Mouse (Mus musculus) lung, postnatal 0 days (tissue): ENCODE measurements at regions not wholly inside any gene's neighbourhood (a gene's known extent, or its start where the extent isn't known, plus 50 kb on each side); places are given as distances from the start of the nearest gene placed in this dataset.

ENCODE experiments used
- ATAC-seq: fragments of 200-750 bp; cut with Nextera tagmentation; 2 replicates; pipeline ENCODE4 v1.8.0; 2017; ENCODE audit warnings: moderate library complexity
- DNase-seq: peaks from one replicate; pipeline ENCODE4 v3.0.0-alpha.2; 2016; ENCODE audit warnings: low spot score
- H3K27ac ChIP-seq: fragments of 300-500 bp; sonication (generic); 2 replicates; pipeline ENCODE4 v1.5.1; 2014; ENCODE audit warnings: antibody characterized with exemption, mild to moderate bottlenecking, low read length, mixed read lengths
- H3K27me3 ChIP-seq: fragments of 300-500 bp; sonication (generic); replicated peaks from 2 replicates; pipeline ENCODE4 v1.6.1; 2014; ENCODE audit warnings: low read length, mixed read lengths; ENCODE audit not compliant: insufficient read depth
- H3K36me3 ChIP-seq: fragments of 300-500 bp; sonication (generic); 2 replicates; pipeline ENCODE4 v1.6.1; 2014; ENCODE audit warnings: low read length, mixed read lengths; ENCODE audit not compliant: insufficient read depth
- H3K4me1 ChIP-seq: fragments of 300-500 bp; sonication (generic); 2 replicates; pipeline ENCODE4 v1.6.1; 2014; ENCODE audit warnings: antibody characterized with exemption, low read depth, low read length, mixed read lengths; ENCODE audit not compliant: insufficient read depth
- H3K4me2 ChIP-seq: fragments of 300-500 bp; sonication (generic); replicated peaks from 2 replicates; pipeline ENCODE4 v1.6.1; 2014; ENCODE audit warnings: low read depth, mild to moderate bottlenecking, low read length, moderate library complexity, mixed read lengths
- H3K4me3 ChIP-seq: fragments of 300-500 bp; sonication (generic); 2 replicates; pipeline ENCODE4 v1.5.1; 2014; ENCODE audit warnings: low read depth, low read length
- H3K9ac ChIP-seq: fragments of 300-500 bp; sonication (generic); replicated peaks from 2 replicates; pipeline ENCODE4 v1.6.1; 2014; ENCODE audit warnings: low read depth, mild to moderate bottlenecking
- H3K9me3 ChIP-seq: fragments of 300-500 bp; sonication (generic); 2 replicates; pipeline ENCODE4 v1.6.1; 2016; ENCODE audit warnings: low read length, mixed read lengths
- CTCF ChIP-seq: IDR thresholded peaks from 2 replicates; pipeline ENCODE4 v1.5.1; 2016; ENCODE audit warnings: antibody characterized with exemption, mild to moderate bottlenecking
- EP300 ChIP-seq: IDR thresholded peaks from 2 replicates; pipeline ENCODE4 v1.6.1; 2016; ENCODE audit warnings: antibody characterized with exemption, mild to moderate bottlenecking, control low read depth
- WGBS: fragments of 180-500 bp; shearing (Covaris S2); extraction: QIAGEN DNeasy Blood & Tissue Kit; methylation state at CpG from one replicate; pipeline ENCODE4 v1.1.7; 2014; 5-methylcytosine and 5-hydroxymethylcytosine counted together

GRCm38 (mm10) chr5:106108474-106108971 lies 232.2 kb downstream of the Zfp326 start:
- no peak overlapping the region for H3K9ac ChIP-seq
- no peaks in the 10 kb centered on the region for H3K9me3 ChIP-seq
- H3K4me3 ChIP-seq, result no peak overlapping the region
- H3K36me3 ChIP-seq, result no peaks in the 10 kb centered on the region
- no peaks in the 10 kb centered on the region for H3K27me3 ChIP-seq
- H3K4me2 ChIP-seq, result no peak overlapping the region
- H3K4me1 ChIP-seq, result no peaks in the 10 kb centered on the region
- H3K27ac ChIP-seq, result no peak overlapping the region
- DNase-seq (peak; percentile 30), ATAC-seq (no peak)
- WGBS, result 11% methylated on average over 8 of the region's 8 CpGs
- no peak for TF ChIP-seq CTCF
- no peak for TF ChIP-seq EP300

- Histone ChIP-seq H3K9ac (no peak overlapping the region), H3K4me3 (no peak overlapping the region), H3K27ac (no peak overlapping the region), H3K4me2 (no peak overlapping the region), H3K9me3 (no peaks in the 10 kb centered on the region), H3K4me1 (no peaks in the 10 kb centered on the region), H3K27me3 (no peaks in the 10 kb centered on the region), H3K36me3 (no peaks in the 10 kb centered on the region)
- 86% methylated on average over 4 of the region's 4 CpGs for WGBS
- ATAC-seq (no peak), DNase-seq (peak; percentile 6)
- TF ChIP-seq CTCF (no peak), EP300 (no peak)
These were observed 225.9 kb downstream of the Zfp326 start for GRCm38 (mm10) chr5:106102255-106102654.

- Histone ChIP-seq H3K27ac (no peak overlapping the region), H3K9me3 (no peaks in the 10 kb centered on the region), H3K4me1 (no peaks in the 10 kb centered on the region), H3K4me3 (no peak overlapping the region), H3K36me3 (no peaks in the 10 kb centered on the region), H3K9ac (no peak overlapping the region), H3K27me3 (no peaks in the 10 kb centered on the region), H3K4me2 (no peak overlapping the region)
- DNase-seq, result no peak
- TF ChIP-seq EP300 (no peak), CTCF (no peak)
- no peak for ATAC-seq
- 56% methylated on average over 8 of the region's 8 CpGs for WGBS
These were observed 222.5 kb downstream of the Zfp326 start for GRCm38 (mm10) chr5:106098887-106099286.

DNA sequence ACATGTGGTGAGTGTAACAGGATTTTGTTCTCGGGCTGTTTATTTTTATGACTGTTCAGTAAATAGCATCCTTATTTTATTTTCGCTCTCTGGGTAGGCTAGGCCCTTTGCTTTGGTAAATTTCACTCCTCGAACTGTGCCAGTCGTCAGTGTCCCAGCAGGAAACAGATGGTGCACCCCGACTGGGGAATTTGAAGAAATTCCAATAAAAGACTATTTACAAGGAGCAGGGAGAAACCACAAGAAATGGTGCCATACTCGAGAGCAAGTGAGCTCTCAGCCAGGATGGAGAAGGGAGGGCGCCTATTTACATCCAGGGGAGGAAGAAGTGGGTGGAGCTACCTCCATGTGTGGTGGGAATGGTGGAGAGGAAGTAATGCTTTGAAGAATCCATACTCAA lies 213.0 kb downstream of the Zfp326 start:
- no peak overlapping the region for H3K27ac ChIP-seq
- ATAC-seq, result no peak
- TF ChIP-seq EP300 (no peak), CTCF (no peak)
- no peak overlapping the region for H3K4me3 ChIP-seq
- no peaks in the 10 kb centered on the region for H3K9me3 ChIP-seq
- H3K27me3 ChIP-seq, result no peaks in the 10 kb centered on the region
- no peaks in the 10 kb centered on the region for H3K36me3 ChIP-seq
- no peaks in the 10 kb centered on the region for H3K4me1 ChIP-seq
- no peak overlapping the region for H3K4me2 ChIP-seq
- H3K9ac ChIP-seq, result no peak overlapping the region
- no peak for DNase-seq
- WGBS, result 71% methylated on average over 7 of the region's 7 CpGs

GRCm38 (mm10) chr5:106088478-106089185 lies 212.3 kb downstream of the Zfp326 start:
- DNase-seq (no peak), ATAC-seq (no peak)
- H3K4me3 ChIP-seq, result no peak overlapping the region
- no peaks in the 10 kb centered on the region for H3K36me3 ChIP-seq
- H3K9ac ChIP-seq, result no peak overlapping the region
- H3K9me3 ChIP-seq, result no peaks in the 10 kb centered on the region
- no peaks in the 10 kb centered on the region for H3K4me1 ChIP-seq
- H3K4me2 ChIP-seq, result no peak overlapping the region
- no peak overlapping the region for H3K27ac ChIP-seq
- 88% methylated on average over 5 of the region's 5 CpGs for WGBS
- no peaks in the 10 kb centered on the region for H3K27me3 ChIP-seq
- TF ChIP-seq EP300 (no peak), CTCF (no peak)

GRCm38 (mm10) chr5:106083786-106084185 lies 207.4 kb downstream of the Zfp326 start:
- TF ChIP-seq CTCF (no peak), EP300 (no peak)
- 78% methylated on average over 4 of the region's 4 CpGs for WGBS

DNA sequence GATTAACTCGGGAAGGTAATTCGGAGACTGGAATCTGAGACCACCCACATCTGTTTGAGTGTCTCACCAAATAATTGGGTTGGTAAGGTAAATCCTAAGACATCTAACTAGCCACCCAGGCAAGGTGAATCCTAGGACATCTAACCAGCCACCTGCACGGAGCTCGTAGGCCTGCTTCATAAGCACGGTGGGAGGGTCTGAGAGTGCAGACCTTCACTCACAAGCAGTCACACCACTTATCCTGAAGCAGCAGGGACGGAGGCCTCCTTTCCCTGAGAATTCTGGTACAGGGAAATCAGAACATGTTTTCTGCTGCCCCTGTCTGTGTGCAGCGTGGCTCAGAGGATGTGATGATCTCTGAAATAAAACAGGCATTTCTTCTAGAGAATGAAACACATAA lies 206.5 kb downstream of the Zfp326 start:
- Histone ChIP-seq H3K36me3 (no peaks in the 10 kb centered on the region), H3K9me3 (no peaks in the 10 kb centered on the region), H3K4me2 (no peak overlapping the region), H3K27ac (no peak overlapping the region), H3K27me3 (no peaks in the 10 kb centered on the region), H3K4me3 (no peak overlapping the region), H3K4me1 (no peaks in the 10 kb centered on the region), H3K9ac (no peak overlapping the region)
- 53% methylated on average over 7 of the region's 7 CpGs for WGBS
- TF ChIP-seq EP300 (no peak), CTCF (no peak)
- ATAC-seq, result no peak
- DNase-seq, result no peak

More at GRCm38 (mm10) chr5:106083786-106084185, 207.4 kb downstream of the Zfp326 start:
- H3K36me3 ChIP-seq, result no peaks in the 10 kb centered on the region
- H3K4me3 ChIP-seq, result no peak overlapping the region
- no peak for ATAC-seq
- no peak overlapping the region for H3K27ac ChIP-seq
- no peaks in the 10 kb centered on the region for H3K9me3 ChIP-seq
- no peaks in the 10 kb centered on the region for H3K4me1 ChIP-seq
- no peak overlapping the region for H3K4me2 ChIP-seq
- no peaks in the 10 kb centered on the region for H3K27me3 ChIP-seq
- H3K9ac ChIP-seq, result no peak overlapping the region
- no peak for DNase-seq
